Mouse (Mus musculus) v-Abl transformed pro-B cells (cell line): ENCODE measurements around the gene Ctrl.

ENCODE experiments used
- in situ Hi-C, 2 experiments: fragments of 400-800 bp; cut with MboI; formaldehyde crosslinking; loops; one replicate each; pipeline ENCODE4 v1.15.1; 2025; ENCODE audit not compliant: unreplicated experiment in 2 of 2

Ctrl gene

GRCm38 (mm10) chr8:105933762-105934161 is at the start of gene Ctrl:
Gene Ctrl, minus strand, starts transcription at chr8:105933862.
- in situ Hi-C loops = loop anchor here in 1 of 2 experiments (5.0 to 10.0 kb wide), 2 partner anchors 216 to 329 kb away; partner anchors contain the start of gene Ripor1

GRCm38 (mm10) chr8:105983406-105983805 is 49.7 kb upstream of the Ctrl start:
- in situ Hi-C loops = loop anchor here in 1 of 2 experiments (5.0 to 25.0 kb wide), 2 partner anchors 41 to 429 kb away; partner anchors contain the start of genes Lcat and Zfp90

- in situ Hi-C loops = loop anchor here in 1 of 2 experiments (5.0 to 25.0 kb wide), 2 partner anchors 39 to 431 kb away; partner anchors contain the start of genes Lcat and Zfp90
These were observed 47.5 kb upstream of the Ctrl start for GRCm38 (mm10) chr8:105981146-105981545.

DNA sequence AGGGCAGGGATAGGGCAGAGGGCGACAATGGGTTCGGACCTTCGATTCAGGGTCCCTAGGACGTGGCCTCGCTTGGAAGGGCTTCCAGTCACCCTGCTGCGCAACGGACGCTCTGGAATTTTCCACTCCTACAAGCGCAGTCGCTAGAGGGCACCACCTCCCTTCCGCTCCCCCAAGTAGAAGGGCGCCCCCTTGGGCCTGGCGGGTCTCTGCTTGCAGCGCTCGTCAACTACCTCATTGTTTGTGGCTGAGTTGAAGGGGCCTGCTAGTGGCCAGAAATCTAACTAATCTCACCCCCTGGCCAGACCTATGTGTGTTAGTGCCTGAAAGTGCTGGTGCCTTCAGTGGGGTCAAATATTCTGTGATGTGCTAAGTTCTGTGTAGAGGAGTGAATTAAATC is 45.7 kb upstream of the Ctrl start, which contains the start of gene Dpep3:
Gene Dpep3 (minus strand): TSS at position 105 of the 400 bp plus-strand sequence.
- in situ Hi-C loops = loop anchor here (5.0 to 25.0 kb wide), 2 partner anchors 37 to 433 kb away; partner anchors contain the start of genes Lcat (in 1 of the 2) and Zfp90 (in 1 of the 2)

DNA sequence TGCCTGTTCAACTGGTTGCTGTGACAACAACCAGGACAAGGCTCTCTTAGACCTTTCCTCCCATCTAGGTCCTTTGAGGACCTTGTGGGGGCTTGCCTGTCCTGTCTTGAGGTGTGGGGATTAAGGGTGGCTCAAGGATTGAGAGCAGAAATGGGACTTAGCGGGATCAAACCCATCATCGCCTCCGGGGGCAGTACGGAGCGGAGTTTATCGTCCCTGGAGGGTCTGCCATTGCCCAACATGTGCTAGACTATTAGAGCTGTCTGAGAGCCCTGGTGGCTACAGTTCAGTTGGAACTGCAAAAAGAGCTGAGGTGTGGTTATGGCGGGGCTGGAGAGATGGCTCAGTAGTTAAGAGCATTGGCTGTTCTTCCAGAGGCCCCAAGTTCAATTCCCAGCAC is 41.7 kb upstream of the Ctrl start:
- in situ Hi-C loops = loop anchor here (5.0 to 25.0 kb wide), 2 partner anchors 33 to 437 kb away; partner anchors contain the start of genes Lcat (in 1 of the 2) and Zfp90 (in 1 of the 2)

GRCm38 (mm10) chr8:105971019-105971720 is 37.5 kb upstream of the Ctrl start:
- in situ Hi-C loops = loop anchor here (25.0 kb wide), 2 partner anchors 416 to 691 kb away; no protein-coding TSS in a partner anchor

DNA sequence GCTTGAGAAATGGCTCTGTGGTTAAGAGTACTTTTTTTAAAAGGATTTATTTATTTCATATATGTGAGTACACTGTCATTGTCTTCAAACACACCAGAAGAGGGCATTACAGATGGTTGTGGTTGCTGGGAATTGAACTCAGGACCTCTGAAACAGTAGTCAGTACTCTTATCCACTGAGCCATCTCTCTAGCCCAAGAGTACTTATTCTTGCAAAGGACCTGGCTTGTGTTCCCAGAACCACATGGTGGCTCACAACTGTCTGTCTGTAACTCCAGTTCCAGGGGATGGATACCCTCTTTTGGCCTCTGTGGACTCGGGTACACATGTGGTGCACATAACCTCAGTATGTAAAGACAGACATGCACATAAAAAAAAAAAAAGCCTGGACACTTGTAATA is 35.7 kb upstream of the Ctrl start:
- in situ Hi-C loops = loop anchor here (25.0 kb wide), 2 partner anchors 418 to 693 kb away; no protein-coding TSS in a partner anchor

- in situ Hi-C loops = loop anchor here (25.0 kb wide), 2 partner anchors 420 to 695 kb away; no protein-coding TSS in a partner anchor
These were observed 33.1 kb upstream of the Ctrl start for GRCm38 (mm10) chr8:105966692-105967311.

DNA sequence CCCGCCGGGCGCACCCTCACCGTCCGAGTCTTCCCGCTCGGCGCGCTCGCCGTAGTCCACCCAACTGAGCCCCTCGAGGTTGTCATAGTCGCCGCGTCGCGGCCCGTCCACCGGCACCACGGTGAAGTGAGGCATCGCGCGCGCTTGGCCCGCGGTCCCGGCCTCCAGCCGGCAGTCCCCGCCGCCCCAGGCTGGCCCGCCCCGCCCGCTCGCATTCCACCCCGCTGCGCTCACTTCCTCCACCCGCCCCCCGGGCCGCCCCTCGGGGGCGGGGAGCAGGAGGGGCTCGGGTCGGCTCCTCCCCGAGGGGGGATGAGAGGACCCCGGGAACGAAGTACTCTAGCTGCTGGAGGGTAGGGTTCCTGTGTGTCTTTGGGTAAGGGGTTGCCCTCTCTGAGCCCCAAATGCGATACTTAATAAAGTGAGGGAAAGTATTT is 32.3 kb upstream of the Ctrl start, which contains the start of gene Slc12a4:
Gene Slc12a4 (minus strand): TSS at position 193 of the 437 bp plus-strand sequence.
- in situ Hi-C loops = loop anchor here (25.0 kb wide), 2 partner anchors 421 to 696 kb away; no protein-coding TSS in a partner anchor

DNA sequence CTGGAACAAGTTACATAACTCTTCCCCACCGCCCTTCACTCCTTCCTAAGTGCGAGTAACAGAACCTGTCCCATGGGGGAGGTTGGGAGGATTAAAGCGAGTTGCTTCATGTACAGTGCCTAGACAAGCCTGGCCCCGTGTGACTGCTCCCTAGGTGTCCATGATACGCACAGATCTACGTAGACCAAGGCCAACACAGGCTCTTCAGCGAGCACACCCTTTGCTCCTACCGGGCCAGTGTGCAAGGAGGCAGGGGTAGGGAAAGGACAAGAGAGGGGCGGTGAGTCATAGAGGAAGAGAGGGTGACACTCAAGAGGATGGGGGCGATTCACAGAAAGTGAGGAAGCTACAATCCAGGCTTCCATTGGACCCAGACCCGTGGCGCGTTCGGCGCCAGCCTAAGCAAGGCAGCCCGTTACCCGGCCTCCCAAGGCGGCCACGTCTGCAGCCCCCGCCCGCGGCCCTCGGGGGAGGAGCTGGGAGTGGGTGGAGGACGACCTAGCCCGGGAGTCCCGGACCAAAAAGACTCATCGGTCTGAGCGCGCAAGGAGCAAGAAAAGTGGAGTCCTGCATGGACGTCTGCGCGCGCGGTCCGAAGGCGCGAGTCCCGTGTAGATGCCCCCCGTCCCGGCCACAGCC is 31.7 kb upstream of the Ctrl start:
- in situ Hi-C loops = loop anchor here (25.0 kb wide), 2 partner anchors 422 to 697 kb away; no protein-coding TSS in a partner anchor

DNA sequence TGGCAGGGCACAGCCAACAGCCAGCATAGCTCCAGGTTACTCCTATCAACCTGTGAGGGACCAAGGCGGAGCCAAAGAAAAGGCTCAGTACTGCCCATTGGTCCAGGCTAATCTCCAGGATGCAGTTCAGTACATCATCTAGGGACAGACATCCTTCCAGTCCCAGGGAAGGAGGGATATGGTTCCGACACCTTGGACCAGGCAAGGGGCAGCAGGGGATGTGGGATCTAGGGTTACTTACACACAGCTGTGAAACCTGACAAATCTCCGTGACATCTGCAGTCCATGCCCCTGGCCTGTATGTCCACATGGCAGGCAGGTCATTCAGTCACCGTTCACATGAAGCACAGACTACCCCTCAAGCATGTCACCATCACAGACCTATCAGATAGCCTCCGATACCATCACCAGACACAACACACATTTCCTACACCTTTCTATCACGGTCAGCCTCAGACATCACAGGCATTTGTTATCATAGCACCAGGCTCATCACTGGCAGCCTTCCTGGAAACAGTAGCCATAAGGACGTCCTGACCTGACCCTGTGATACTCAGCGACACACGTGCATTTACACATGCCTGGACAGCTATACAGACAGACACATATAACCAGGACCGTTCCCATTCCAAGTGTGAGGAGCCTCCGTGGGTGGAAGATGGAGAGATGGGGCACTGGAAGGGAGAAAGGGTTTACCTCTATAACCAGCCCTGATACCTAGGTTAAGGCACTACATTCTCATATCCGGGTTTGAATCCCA is 31.0 kb upstream of the Ctrl start:
- in situ Hi-C loops = loop anchor here (25.0 kb wide), 2 partner anchors 423 to 698 kb away; no protein-coding TSS in a partner anchor

DNA sequence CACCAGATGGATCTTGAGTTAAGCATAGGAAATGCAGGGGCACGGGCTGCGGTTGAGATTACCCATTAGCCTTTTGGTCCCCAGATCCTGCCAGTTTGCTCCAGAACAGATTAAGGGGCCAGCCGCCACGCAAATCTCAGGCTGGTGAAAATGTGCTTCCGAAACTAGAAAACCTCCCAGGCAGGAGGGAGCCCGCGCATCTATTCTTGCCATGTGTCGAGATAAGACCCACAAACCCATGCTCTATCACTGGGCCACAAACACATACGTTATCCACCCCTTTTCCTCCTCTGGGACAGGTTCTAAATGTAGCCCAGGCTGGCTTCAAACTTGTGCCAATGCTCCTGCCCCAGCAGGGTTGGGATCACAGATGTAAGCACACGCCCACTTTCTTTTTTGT is 27.9 kb upstream of the Ctrl start:
- in situ Hi-C loops = loop anchor here (25.0 kb wide), 2 partner anchors 426 to 701 kb away; no protein-coding TSS in a partner anchor

DNA sequence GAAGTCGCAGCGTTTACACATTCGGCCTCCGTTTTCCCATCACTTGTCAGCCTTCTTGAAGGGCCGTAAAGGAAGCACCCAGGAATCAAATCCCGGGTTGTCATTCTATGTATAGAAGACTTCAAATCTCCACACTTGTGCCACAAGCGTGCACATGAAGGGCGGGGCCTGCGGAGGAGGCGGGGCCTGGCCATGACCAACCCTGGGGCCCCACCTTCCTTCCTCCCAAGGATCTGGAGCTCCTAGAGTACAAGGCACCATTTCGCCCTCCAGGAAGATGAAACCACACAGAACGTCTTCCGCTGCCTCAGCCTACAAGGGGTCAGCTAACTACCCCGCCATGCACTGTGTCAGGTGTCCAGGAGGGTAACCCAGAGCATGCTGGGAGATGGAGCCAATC is 27.4 kb upstream of the Ctrl start:
- in situ Hi-C loops = loop anchor here (25.0 kb wide), 2 partner anchors 426 to 701 kb away; no protein-coding TSS in a partner anchor

DNA sequence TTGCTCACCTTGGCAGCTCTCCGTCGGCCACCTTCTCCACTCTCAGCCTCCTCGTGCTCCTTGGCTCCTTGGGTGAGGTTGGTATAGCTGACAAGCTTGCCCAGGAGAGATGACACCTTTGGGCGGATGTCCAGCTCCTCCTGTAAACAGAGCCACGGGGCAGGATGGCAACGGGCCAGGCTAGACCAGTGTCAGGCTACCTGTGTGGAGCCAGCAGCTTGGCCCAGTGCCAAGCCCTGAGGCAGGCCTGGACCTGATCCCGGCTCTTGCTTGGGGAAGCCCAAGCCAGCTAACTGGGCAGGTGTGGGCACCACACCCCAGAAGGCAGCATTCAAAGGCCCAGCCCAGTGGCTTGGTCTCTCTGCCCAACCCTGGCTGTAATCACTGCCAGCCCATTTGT is 25.7 kb upstream of the Ctrl start:
- in situ Hi-C loops = loop anchor here (25.0 kb wide), 2 partner anchors 428 to 703 kb away; no protein-coding TSS in a partner anchor

DNA sequence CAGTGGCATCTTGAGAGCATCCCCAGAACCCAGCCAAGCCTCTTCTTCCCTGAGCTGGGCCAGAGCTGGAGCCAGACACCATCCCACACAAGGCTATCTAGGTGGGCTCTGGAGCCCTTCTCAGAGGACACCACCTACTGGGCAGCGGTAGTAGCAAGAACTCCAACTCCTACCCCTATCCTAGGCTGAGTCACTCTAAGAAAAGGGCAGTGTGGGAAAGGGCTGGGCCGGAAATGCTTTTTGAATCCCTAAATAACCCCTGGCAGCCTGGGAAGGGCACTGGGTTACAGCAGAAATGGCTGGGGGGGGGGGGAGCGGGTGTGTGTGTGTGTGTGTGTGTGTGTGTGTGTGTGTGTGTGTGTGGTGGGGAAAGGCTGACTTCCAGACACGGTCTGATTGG is 24.2 kb upstream of the Ctrl start:
- in situ Hi-C loops = loop anchor here (25.0 kb wide), 2 partner anchors 429 to 704 kb away; no protein-coding TSS in a partner anchor

- in situ Hi-C loops = loop anchor here (25.0 kb wide), 2 partner anchors 431 to 706 kb away; no protein-coding TSS in a partner anchor
These were observed 22.9 kb upstream of the Ctrl start for GRCm38 (mm10) chr8:105956556-105956955.

DNA sequence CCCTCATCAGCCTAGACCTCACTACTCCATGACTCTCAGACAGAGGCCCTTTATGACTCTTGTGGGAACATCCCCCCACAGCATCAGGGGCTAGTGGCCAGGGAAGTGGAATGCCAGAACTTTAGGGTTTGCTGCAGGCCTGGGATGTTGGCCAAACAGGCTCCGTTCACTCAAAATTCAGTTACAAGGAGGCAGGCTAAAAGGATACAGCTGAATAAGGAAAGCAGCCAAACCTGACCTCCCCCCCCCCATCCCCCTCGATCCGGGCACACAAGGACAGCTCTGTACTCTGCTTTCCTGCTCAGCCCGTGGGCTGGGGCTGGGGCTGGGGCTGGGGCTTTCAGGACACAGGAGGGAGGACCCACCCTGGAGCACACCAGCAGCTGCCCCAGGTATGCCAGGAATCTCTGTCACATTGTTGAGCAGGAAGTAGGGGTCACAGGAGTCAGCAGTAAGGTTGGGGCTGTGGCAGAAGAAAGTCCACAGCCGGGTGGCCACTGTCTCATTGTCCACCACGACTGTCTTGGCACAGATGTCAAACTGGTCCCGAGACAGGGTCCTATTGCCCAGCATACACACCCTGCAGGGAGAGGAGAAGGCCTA is 17.5 kb upstream of the Ctrl start:
- in situ Hi-C loops = loop anchor here (25.0 kb wide), 2 partner anchors 436 to 711 kb away; no protein-coding TSS in a partner anchor

DNA sequence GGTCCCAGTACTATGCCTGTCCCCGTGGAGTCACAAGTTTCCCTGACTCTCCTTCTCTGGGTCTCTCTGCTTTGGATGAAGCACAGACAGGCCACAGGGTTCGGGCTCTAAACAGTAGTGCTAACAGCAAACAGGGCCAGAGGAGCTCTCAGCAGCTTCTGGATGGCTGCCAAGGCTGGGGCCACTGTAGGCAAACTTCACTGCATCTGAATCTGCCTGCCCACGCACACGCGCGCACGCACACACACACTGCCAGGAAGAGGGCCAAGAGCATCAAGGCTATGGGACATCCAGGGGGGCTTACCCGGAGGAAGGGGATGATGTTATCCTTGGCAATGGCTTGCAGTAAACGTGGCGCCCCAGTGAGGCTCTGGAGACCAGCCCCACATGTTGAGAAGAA is 15.7 kb upstream of the Ctrl start:
- in situ Hi-C loops = no loop called here

- in situ Hi-C loops = loop anchor here (5.0 kb wide), 2 partner anchors 34 to 39 kb away; partner anchors contain the start of gene Dpep3 (in 1 of the 2)
These were observed 9.7 kb upstream of the Ctrl start, which contains the start of gene Lcat for GRCm38 (mm10) chr8:105943321-105943739. Gene Lcat, minus strand, starts transcription at chr8:105943382.
